ENCODE assay signal across 9 mouse cellular contexts in genomic region chr19:24999201-24999886, GRCm38 (mm10). TPM values are rescaled to one million over a fixed set of nuclear protein-coding genes. Genes with fewer than 3 reads are reported as not detected.
DNase-seq lines count a peak whose midpoint lies in the region; ATAC-seq and TF ChIP-seq lines count a peak whose summit lies in the region.
"Had no signal": no experiment of that assay in that cellular context is flagged by ENCODE, and none has a peak within 500 bp of the region (broad histone marks: within the 10 kb centered on the region; RNA-seq: fewer than 3 reads in every experiment).

Dock8 (plus strand) TSS chr19:24999534.

- H3K4me2 ChIP-seq in heart, embryonic 11.5 days = peak within 1 kb of the TSS; percentile 97
- peak within 1 kb of the TSS; percentile 84 for H3K4me2 ChIP-seq in kidney, embryonic 14.5 days (replicated peaks; ENCODE audit: low read depth, low read length)
- H3K4me2 ChIP-seq in midbrain, postnatal 0 days (ENCODE audit: low read depth, low read length, poor library complexity, severe bottlenecking) = peak within 1 kb of the TSS; percentile 98

- under 1% methylated on average over 104 of the region's 109 CpGs for whole genome bisulfite sequencing in heart, embryonic 11.5 days (ENCODE audit: insufficient replicate concordance)
- WGBS in kidney, embryonic 14.5 days = under 1% methylated on average over 102 of the region's 109 CpGs
- under 1% methylated on average over 109 of the region's 109 CpGs for WGBS in liver, adult 2 months
- under 1% methylated on average over 107 of the region's 109 CpGs for WGBS in midbrain, postnatal 0 days

- H3K27me3 ChIP-seq in heart, embryonic 11.5 days (ENCODE audit: control insufficient read depth, insufficient read depth, low read length) = peaks cover 15% of the 10 kb centered on the region; the same call in 1 of the 2 replicates
- peaks cover 34% of the 10 kb centered on the region for H3K27me3 ChIP-seq in kidney, embryonic 14.5 days (ENCODE audit: control insufficient read depth, insufficient read depth, low read length)
- no peaks in the 10 kb centered on the region for H3K27me3 ChIP-seq in liver, adult 2 months (ENCODE audit: control insufficient read depth, insufficient read depth, low read length)
- peaks cover 40% of the 10 kb centered on the region for H3K27me3 ChIP-seq in midbrain, postnatal 0 days (ENCODE audit: insufficient read depth, low read length)

- no peaks in the 10 kb centered on the region for H3K36me3 ChIP-seq in heart, embryonic 11.5 days (ENCODE audit: control insufficient read depth, insufficient read depth, low read length)
- H3K36me3 ChIP-seq in kidney, embryonic 14.5 days (ENCODE audit: control insufficient read depth, insufficient read depth, low read length) = no peaks in the 10 kb centered on the region
- no peaks in the 10 kb centered on the region for H3K36me3 ChIP-seq in liver, adult 2 months (ENCODE audit: control insufficient read depth, insufficient read depth, low read length)
- no peaks in the 10 kb centered on the region for H3K36me3 ChIP-seq in midbrain, postnatal 0 days (ENCODE audit: insufficient read depth, low read length)
- H3K36me3 ChIP-seq: G1E had no signal

- H3K27ac ChIP-seq in embryonic fibroblast, embryonic 13.5 days (ENCODE audit: insufficient read depth, low read length) = no peak within 1 kb of the TSS
- peak within 1 kb of the TSS; percentile 24 for H3K27ac ChIP-seq in heart, embryonic 11.5 days (ENCODE audit: low read depth, low read length)
- H3K27ac ChIP-seq in kidney, embryonic 14.5 days (ENCODE audit: low read depth, low read length) = no peak within 1 kb of the TSS
- H3K27ac ChIP-seq in liver, adult 2 months (replicated peaks; ENCODE audit: insufficient read depth, low read depth, low read length) = peak within 1 kb of the TSS; percentile 68
- H3K27ac ChIP-seq in midbrain, postnatal 0 days (ENCODE audit: low read depth, low read length) = no peak within 1 kb of the TSS

- DNase-seq in cerebellum, postnatal 14 days = peak; percentile 32 to 50
- no peak for DNase-seq in cerebellum, adult 11 months
- peak; percentile 60 for DNase-seq in liver, adult 2 months (ENCODE audit: extremely low read depth, low read depth, low spot score)
- peak; percentile 19 for DNase-seq in midbrain, postnatal 0 days (ENCODE audit: low spot score)
- DNase-seq in spleen, postnatal 14 days (ENCODE audit: low spot score in 2 of 2) = peak; percentile 52 to 67

- 0 out of 2 replicates have a peak, but pooled peaks have one; percentile 5 for TF ChIP-seq CTCF in embryonic fibroblast, embryonic 13.5 days (IDR thresholded peaks at IDR 0.05; ENCODE audit: borderline replicate concordance, insufficient read depth, low read length)
- peak; percentile 54 for TF ChIP-seq CTCF in liver, adult 2 months (IDR thresholded peaks at IDR 0.05; ENCODE audit: low read depth, low read length)
- TF ChIP-seq CTCF in midbrain, postnatal 0 days (IDR thresholded peaks at IDR 0.05) = no peak; the same call in 1 of the 2 replicates

- no peaks in the 10 kb centered on the region for H3K9me3 ChIP-seq in heart, embryonic 11.5 days (replicated peaks; ENCODE audit: control insufficient read depth, low read length)
- H3K9me3 ChIP-seq in kidney, embryonic 14.5 days (ENCODE audit: control insufficient read depth, low read length) = no peaks in the 10 kb centered on the region
- no peaks in the 10 kb centered on the region for H3K9me3 ChIP-seq in midbrain, postnatal 0 days (ENCODE audit: low read length)

- H3K79me2 ChIP-seq in liver, adult 2 months (ENCODE audit: control insufficient read depth, insufficient read depth, low read length) = peaks cover 2% of the 10 kb centered on the region; the same call in 1 of the 2 replicates

- peak; percentile 52; the same call in 1 of the 2 replicates for ATAC-seq in heart, embryonic 11.5 days (replicated peaks; ENCODE audit: insufficient number of reproducible peaks, low FRiP score, low TSS enrichment)
- ATAC-seq in kidney, embryonic 14.5 days (ENCODE audit: low FRiP score, low TSS enrichment) = peak; percentile 68
- ATAC-seq in midbrain, postnatal 0 days (ENCODE audit: low FRiP score) = peak; percentile 52

- no peak for TF ChIP-seq POLR2A in embryonic fibroblast, embryonic 13.5 days (IDR thresholded peaks at IDR 0.05; ENCODE audit: low read depth, low read length)
- TF ChIP-seq POLR2A in liver, adult 2 months (IDR thresholded peaks at IDR 0.05; ENCODE audit: extremely low read depth, insufficient read depth, low read length) = no peak

- peak within 1 kb of the TSS; percentile 48 for H3K4me3 ChIP-seq in embryonic fibroblast, embryonic 13.5 days (ENCODE audit: insufficient read depth, low read length)
- peak within 1 kb of the TSS; percentile 78 for H3K4me3 ChIP-seq in heart, embryonic 11.5 days (ENCODE audit: low read depth, low read length)
- H3K4me3 ChIP-seq in kidney, embryonic 14.5 days (ENCODE audit: low read length) = peak within 1 kb of the TSS; percentile 73
- H3K4me3 ChIP-seq in liver, adult 2 months (ENCODE audit: insufficient read depth, low read depth, low read length) = peak within 1 kb of the TSS; percentile 63
- peak within 1 kb of the TSS; percentile 73 for H3K4me3 ChIP-seq in midbrain, postnatal 0 days (ENCODE audit: low read depth, low read length)

- peak within 1 kb of the TSS; percentile 76 for H3K9ac ChIP-seq in heart, embryonic 11.5 days (ENCODE audit: low read depth, low read length)
- peak within 1 kb of the TSS; percentile 67 for H3K9ac ChIP-seq in kidney, embryonic 14.5 days (ENCODE audit: low read depth, low read length)
- peak within 1 kb of the TSS; percentile 87 for H3K9ac ChIP-seq in liver, adult 2 months (ENCODE audit: low read depth, low read length)
- 0 out of 2 replicates have a peak within 1 kb of the TSS, but pooled peaks have one; percentile 26 for H3K9ac ChIP-seq in midbrain, postnatal 0 days (replicated peaks; ENCODE audit: low read length, poor library complexity, severe bottlenecking)

- peaks cover 4% of the 10 kb centered on the region; the same call in 1 of the 2 replicates for H3K4me1 ChIP-seq in embryonic fibroblast, embryonic 13.5 days (ENCODE audit: control insufficient read depth, insufficient read depth, low read length)
- 0 out of 2 replicates have a peak, but pooled peaks cover under 1% of the 10 kb centered on the region for H3K4me1 ChIP-seq in heart, embryonic 11.5 days (ENCODE audit: control insufficient read depth, insufficient read depth, low read length)
- H3K4me1 ChIP-seq in kidney, embryonic 14.5 days (ENCODE audit: control insufficient read depth, insufficient read depth, low read length) = peaks cover 10% of the 10 kb centered on the region; the same call in 1 of the 2 replicates
- no peaks in the 10 kb centered on the region; the same call in 1 of the 2 replicates for H3K4me1 ChIP-seq in liver, adult 2 months (ENCODE audit: control insufficient read depth, insufficient read depth, low read length)
- no peaks in the 10 kb centered on the region for H3K4me1 ChIP-seq in midbrain, postnatal 0 days (ENCODE audit: insufficient read depth, low read length)

RNA-seq across cellular contexts. Expression of gene Dock8, which starts in this region (rescaled TPM):
- 0.44 and 1.1 TPM in 2 replicates for polyA plus RNA-seq in embryonic fibroblast, embryonic 13.5 days (2011; ENCODE audit: insufficient read length, low read depth, missing spikeins)
- 2.9 and 4.9 TPM in 2 replicates for polyA plus RNA-seq in heart, embryonic 11.5 days (2014; fragmentation: Nextera tagmentation; extraction: Ambion mirVana)
- 4.4 and 4.9 TPM in 2 replicates for polyA plus RNA-seq in kidney, embryonic 14.5 days (2014; fragmentation: Nextera tagmentation; extraction: Ambion mirVana)
- total RNA-seq in liver, adult 2 months (2014; rRNA removed) = 8.9 and 10.9 TPM in 2 replicates
- polyA plus RNA-seq in liver, adult 2 months (2012; rRNA removed) = 9.7 and 10.8 TPM in 2 replicates
- 0.44 and 0.71 TPM in 2 replicates for total RNA-seq in midbrain, postnatal 0 days (2014; rRNA removed)
- polyA plus RNA-seq in midbrain, postnatal 0 days (2015; fragmentation: Nextera tagmentation; extraction: Ambion mirVana) = 0.47 and 0.77 TPM in 2 replicates

Comparison
In these comparisons a context has a peak if more than half of its experiments do, and no peak if none do; other contexts are left out.
1. Peak in DNase-seq, ATAC-seq, H3K4me3 ChIP-seq, H3K9ac ChIP-seq and H3K4me2 ChIP-seq in midbrain, postnatal 0 days; RNA of the gene not detected or under 1 TPM.
2. H3K27ac ChIP-seq: peak in heart, embryonic 11.5 days (single experiment) and liver, adult 2 months (single experiment); none in embryonic fibroblast, embryonic 13.5 days (single experiment), kidney, embryonic 14.5 days (single experiment) and midbrain, postnatal 0 days (single experiment).
3. H3K9ac ChIP-seq: peak in every context shown above with its lines; median percentile 87 in liver, adult 2 months; 76 in heart, embryonic 11.5 days; 67 in kidney, embryonic 14.5 days; 26 in midbrain, postnatal 0 days.
4. Peak in every context shown above with its lines, with median percentiles within 50 percentile points of each other: H3K4me3 ChIP-seq, ATAC-seq and H3K4me2 ChIP-seq.